Comparison of ENCODE assay signal across 9 mouse cellular contexts in genomic region chr9:124037707-124038106, GRCm38 (mm10). TPM values are rescaled to one million over a fixed set of nuclear protein-coding genes. Genes with fewer than 3 reads are reported as not detected.
DNase-seq lines count a peak whose midpoint lies in the region; ATAC-seq and TF ChIP-seq lines count a peak whose summit lies in the region.
"Had no signal": no experiment of that assay in that cellular context is flagged by ENCODE, and none has a peak within 500 bp of the region (broad histone marks: within the 10 kb centered on the region; RNA-seq: fewer than 3 reads in every experiment).

No protein-coding gene starts in this region.

- H3K27me3 ChIP-seq in embryonic facial prominence, embryonic 14.5 days (replicated peaks; ENCODE audit: control insufficient read depth, insufficient read depth, low read length), result no peaks in the 10 kb centered on the region
- no peaks in the 10 kb centered on the region for H3K27me3 ChIP-seq in embryonic facial prominence, embryonic 10.5 days (replicated peaks; ENCODE audit: low read depth, poor library complexity, severe bottlenecking)
- H3K27me3 ChIP-seq in G1E (ENCODE audit: insufficient read depth, low read length), result no peaks in the 10 kb centered on the region
- H3K27me3 ChIP-seq in hindbrain, postnatal 0 days (ENCODE audit: insufficient read depth, low read length), result no peaks in the 10 kb centered on the region
- H3K27me3 ChIP-seq in stomach, embryonic 14.5 days (ENCODE audit: control insufficient read depth, insufficient read depth, low read length), result no peaks in the 10 kb centered on the region

- H3K36me3 ChIP-seq in embryonic facial prominence, embryonic 14.5 days (ENCODE audit: control insufficient read depth, insufficient read depth, low read length), result no peaks in the 10 kb centered on the region
- no peaks in the 10 kb centered on the region for H3K36me3 ChIP-seq in embryonic facial prominence, embryonic 10.5 days (replicated peaks)
- H3K36me3 ChIP-seq in G1E (replicated peaks), result no peaks in the 10 kb centered on the region
- H3K36me3 ChIP-seq in hindbrain, postnatal 0 days (ENCODE audit: insufficient read depth, low read length), result no peaks in the 10 kb centered on the region
- H3K36me3 ChIP-seq in stomach, embryonic 14.5 days (ENCODE audit: control insufficient read depth, insufficient read depth, low read length), result no peaks in the 10 kb centered on the region

- no peak overlapping the region for H3K27ac ChIP-seq in embryonic facial prominence, embryonic 14.5 days (replicated peaks; ENCODE audit: low read depth, low read length)
- no peak overlapping the region for H3K27ac ChIP-seq in embryonic facial prominence, embryonic 10.5 days (replicated peaks)
- no peak overlapping the region for H3K27ac ChIP-seq in hindbrain, postnatal 0 days
- no peak overlapping the region for H3K27ac ChIP-seq in stomach, embryonic 14.5 days (ENCODE audit: low read length)

- no peak overlapping the region for H3K4me3 ChIP-seq in embryonic facial prominence, embryonic 14.5 days (ENCODE audit: low read depth, low read length)
- no peak overlapping the region for H3K4me3 ChIP-seq in embryonic facial prominence, embryonic 10.5 days
- H3K4me3 ChIP-seq in G1E (ENCODE audit: low read depth, low read length), result peak overlapping the region; percentile 42; the same call in 1 of the 2 replicates
- H3K4me3 ChIP-seq in hindbrain, postnatal 0 days (ENCODE audit: low read length), result no peak overlapping the region
- no peak overlapping the region for H3K4me3 ChIP-seq in stomach, embryonic 14.5 days (ENCODE audit: low read depth, low read length)

- intact Hi-C loops in left cerebral cortex, postnatal 25 days (cut with DNase I), result no loop called here

- no peaks in the 10 kb centered on the region for H3K9me3 ChIP-seq in embryonic facial prominence, embryonic 14.5 days (ENCODE audit: control insufficient read depth, low read length)
- H3K9me3 ChIP-seq in embryonic facial prominence, embryonic 10.5 days, result no peaks in the 10 kb centered on the region
- H3K9me3 ChIP-seq in G1E (replicated peaks), result no peaks in the 10 kb centered on the region
- H3K9me3 ChIP-seq in hindbrain, postnatal 0 days (ENCODE audit: low read length), result no peaks in the 10 kb centered on the region
- H3K9me3 ChIP-seq in stomach, embryonic 14.5 days (ENCODE audit: control insufficient read depth, low read depth, low read length), result no peaks in the 10 kb centered on the region

- no peak for ATAC-seq in embryonic facial prominence, embryonic 14.5 days (ENCODE audit: low read depth)
- 0 out of 2 replicates have a peak, but pooled peaks have one; percentile 31 for ATAC-seq in G1E (ENCODE audit: extremely low read depth, insufficient number of reproducible peaks, low FRiP score, poor library complexity, severe bottlenecking)
- 0 out of 2 replicates have a peak, but pooled peaks have one; percentile 52 for ATAC-seq in erythroid progenitor cell, adult 5-6 weeks (replicated peaks; ENCODE audit: low FRiP score, poor library complexity, severe bottlenecking)
- 0 out of 2 replicates have a peak, but pooled peaks have one; percentile 15 for ATAC-seq in hindbrain, postnatal 0 days
- ATAC-seq in stomach, embryonic 14.5 days (ENCODE audit: insufficient number of reproducible peaks, insufficient read depth, low FRiP score, low read depth), result peak; percentile 69; the same call in 1 of the 2 replicates

- no peak overlapping the region for H3K9ac ChIP-seq in embryonic facial prominence, embryonic 14.5 days (ENCODE audit: low read depth, low read length)
- no peak overlapping the region for H3K9ac ChIP-seq in hindbrain, postnatal 0 days (replicated peaks; ENCODE audit: low read length)
- no peak overlapping the region for H3K9ac ChIP-seq in stomach, embryonic 14.5 days (replicated peaks; ENCODE audit: low read depth, low read length)

- 40% methylated on average over 4 of the region's 4 CpGs for WGBS in embryonic facial prominence, embryonic 14.5 days
- WGBS in embryonic facial prominence, embryonic 10.5 days, result 65% methylated on average over 4 of the region's 4 CpGs
- WGBS in hindbrain, postnatal 0 days, result 29% methylated on average over 4 of the region's 4 CpGs
- 25% methylated on average over 4 of the region's 4 CpGs for WGBS in stomach, embryonic 14.5 days

- no peak overlapping the region for H3K4me2 ChIP-seq in embryonic facial prominence, embryonic 14.5 days (ENCODE audit: low read depth, low read length)
- H3K4me2 ChIP-seq in hindbrain, postnatal 0 days (ENCODE audit: low read depth, low read length), result no peak overlapping the region
- no peak overlapping the region for H3K4me2 ChIP-seq in stomach, embryonic 14.5 days (replicated peaks; ENCODE audit: low read depth, low read length)

- TF ChIP-seq CTCF in G1E (IDR thresholded peaks at IDR 0.05; ENCODE audit: low read depth, low read length), result no peak
- no peak for TF ChIP-seq CTCF in hindbrain, postnatal 0 days (IDR thresholded peaks at IDR 0.05; ENCODE audit: low read depth)

- H3K4me1 ChIP-seq in embryonic facial prominence, embryonic 14.5 days (ENCODE audit: control insufficient read depth, insufficient read depth, low read length), result no peaks in the 10 kb centered on the region
- H3K4me1 ChIP-seq in embryonic facial prominence, embryonic 10.5 days, result no peaks in the 10 kb centered on the region
- H3K4me1 ChIP-seq in G1E (ENCODE audit: insufficient read depth, low read depth, low read length), result peaks cover 36% of the 10 kb centered on the region
- no peaks in the 10 kb centered on the region for H3K4me1 ChIP-seq in hindbrain, postnatal 0 days (ENCODE audit: insufficient read depth, low read length)
- H3K4me1 ChIP-seq in stomach, embryonic 14.5 days (ENCODE audit: control insufficient read depth, insufficient read depth, low read length), result no peaks in the 10 kb centered on the region

- DNase-seq in embryonic facial prominence, embryonic 14.5 days (ENCODE audit: low spot score), result peak; percentile 71
- no peak for DNase-seq in embryonic facial prominence, embryonic 10.5 days (ENCODE audit: low spot score)
- peak; percentile 8 for DNase-seq in G1E (ENCODE audit: low spot score)
- DNase-seq in hindbrain, postnatal 0 days (ENCODE audit: low spot score), result peak; percentile 63
- DNase-seq in left cerebral cortex, postnatal 25 days (ENCODE audit: low spot score in 2 of 2), result peak; percentile 50 to 67
- peak; percentile 52 for DNase-seq in mesoderm, embryonic 11.5 days (ENCODE audit: low read depth, low spot score)

RNA-seq across cellular contexts. Expression of gene Ccr3, which starts 15.9 kb away (rescaled TPM):
- polyA plus RNA-seq in embryonic facial prominence, embryonic 14.5 days (2014; fragmentation: Nextera tagmentation; extraction: Ambion mirVana), result 0.20 and 0.28 TPM in 2 replicates
- polyA plus RNA-seq in embryonic facial prominence, embryonic 10.5 days (2016; fragmentation: Nextera tagmentation; extraction: Ambion mirVana), result not detected in 2 replicates
- total RNA-seq in G1E (2014; fragmentation: Nextera tagmentation), result 0.34 TPM in 1 of 2 replicates, not detected in the other
- 0.11 and 0.12 TPM in 2 replicates for total RNA-seq in G1E (2017)
- polyA plus RNA-seq in G1E (2012), result not detected in 2 replicates
- 21.4 and 26.3 TPM in 2 replicates for total RNA-seq in erythroid progenitor cell, adult 5-6 weeks (2015; ENCODE audit: low replicate concordance)
- total RNA-seq in erythroid progenitor cell, adult 5-6 weeks (2017; ENCODE audit: low replicate concordance), result 14.7 and 15.8 TPM in 2 replicates
- total RNA-seq in hindbrain, postnatal 0 days (2014; rRNA removed), result not detected in 2 replicates
- not detected in 2 replicates for polyA plus RNA-seq in hindbrain, postnatal 0 days (2015; fragmentation: Nextera tagmentation; extraction: Ambion mirVana)
- total RNA-seq in left cerebral cortex, postnatal 25 days (2021), result not detected
- 0.07 TPM in 1 of 2 replicates, not detected in the other for polyA plus RNA-seq in stomach, embryonic 14.5 days (2014; fragmentation: Nextera tagmentation; extraction: Ambion mirVana)
- total RNA-seq: gastrocnemius, postnatal 36 days had no signal

RNA-seq across cellular contexts. Expression of gene Ccr1l1, which starts 59.5 kb away (rescaled TPM):
- not detected in 2 replicates for polyA plus RNA-seq in embryonic facial prominence, embryonic 14.5 days (2014; fragmentation: Nextera tagmentation; extraction: Ambion mirVana)
- not detected in 2 replicates for polyA plus RNA-seq in embryonic facial prominence, embryonic 10.5 days (2016; fragmentation: Nextera tagmentation; extraction: Ambion mirVana)
- total RNA-seq in G1E (2014; fragmentation: Nextera tagmentation) (not detected in 2 replicates), G1E (2017) (0.11 and 0.46 TPM in 2 replicates)
- not detected in 2 replicates for polyA plus RNA-seq in G1E (2012)
- 6.7 TPM in 1 of 2 replicates, not detected in the other for total RNA-seq in erythroid progenitor cell, adult 5-6 weeks (2015; ENCODE audit: low replicate concordance)
- 1.0 TPM in 1 of 2 replicates, not detected in the other for total RNA-seq in erythroid progenitor cell, adult 5-6 weeks (2017; ENCODE audit: low replicate concordance)
- not detected in 2 replicates for total RNA-seq in hindbrain, postnatal 0 days (2014; rRNA removed)
- not detected in 2 replicates for polyA plus RNA-seq in hindbrain, postnatal 0 days (2015; fragmentation: Nextera tagmentation; extraction: Ambion mirVana)
- not detected for total RNA-seq in left cerebral cortex, postnatal 25 days (2021)
- not detected in 2 replicates for polyA plus RNA-seq in stomach, embryonic 14.5 days (2014; fragmentation: Nextera tagmentation; extraction: Ambion mirVana)
- total RNA-seq: gastrocnemius, postnatal 36 days had no signal
